Mouse (Mus musculus) midbrain, embryonic 14.5 days (tissue): ENCODE results near the gene Tmem88b. TPM values are rescaled to one million over a fixed set of nuclear protein-coding genes. Genes with fewer than 3 reads are reported as not detected.
"Not testable (repeated sequence)": the region's sequence is repeated elsewhere in the genome, so short reads cannot be mapped to it uniquely, and the experiment has no call there.

Experiments
- ATAC-seq: fragments of 200-750 bp; cut with Nextera tagmentation; 2 replicates; pipeline ENCODE4 v1.8.0; 2017; ENCODE audit warnings: moderate number of reproducible peaks, moderate library complexity; ENCODE audit not compliant: low FRiP score, low TSS enrichment
- DNase-seq: peaks from one replicate; pipeline ENCODE4 v3.0.0-alpha.2; 2015
- H3K27ac ChIP-seq: fragments of 300-500 bp; sonication (generic); replicated peaks from 2 replicates; pipeline ENCODE4 v1.5.1; 2014; ENCODE audit warnings: mild to moderate bottlenecking, low read depth, low read length, moderate library complexity
- H3K27me3 ChIP-seq: fragments of 300-500 bp; sonication (generic); 2 replicates; pipeline ENCODE4 v1.6.1; 2014; ENCODE audit warnings: low read length, control low read depth, mixed read lengths; ENCODE audit not compliant: control insufficient read depth, insufficient read depth
- H3K36me3 ChIP-seq: fragments of 300-500 bp; sonication (generic); 2 replicates; pipeline ENCODE4 v1.6.1; 2014; ENCODE audit warnings: low read length, control low read depth; ENCODE audit not compliant: control insufficient read depth, insufficient read depth
- H3K4me1 ChIP-seq: fragments of 300-500 bp; sonication (generic); 2 replicates; pipeline ENCODE4 v1.6.1; 2014; ENCODE audit warnings: mild to moderate bottlenecking, antibody characterized with exemption, low read length, control low read depth; ENCODE audit not compliant: control insufficient read depth, insufficient read depth
- H3K4me2 ChIP-seq: fragments of 300-500 bp; sonication (generic); 2 replicates; pipeline ENCODE4 v1.6.1; 2014; ENCODE audit warnings: mild to moderate bottlenecking, low read length, moderate library complexity
- H3K4me3 ChIP-seq: fragments of 300-500 bp; sonication (generic); replicated peaks from 2 replicates; pipeline ENCODE4 v1.5.1; 2014; ENCODE audit warnings: low read depth, low read length
- H3K9ac ChIP-seq: fragments of 300-500 bp; sonication (generic); replicated peaks from 2 replicates; pipeline ENCODE4 v1.6.1; 2014; ENCODE audit warnings: mild to moderate bottlenecking, low read length, moderate library complexity
- H3K9me3 ChIP-seq: fragments of 300-500 bp; sonication (generic); 2 replicates; pipeline ENCODE4 v1.6.1; 2016; ENCODE audit warnings: low read length, control low read depth, mixed read lengths; ENCODE audit not compliant: control insufficient read depth
- WGBS: fragments of 180-500 bp; shearing (Covaris S2); extraction: QIAGEN DNeasy Blood & Tissue Kit; methylation state at CpG from one replicate; pipeline ENCODE4 v1.1.7; 2014; 5-methylcytosine and 5-hydroxymethylcytosine counted together
- polyA plus RNA-seq: library from polyadenylated mRNA; unstranded; fragments of >200 nt; fragmentation: Nextera tagmentation; extraction: Ambion mirVana; gene quantifications from 2 replicates; pipeline ENCODE4 v1.2.1, GENCODE M21; 2014

Tmem88b gene
- polyA plus RNA-seq, 1 experiment from 2014 or later, result 0.51 TPM

- peaks cover 86% of the 10 kb centered on the region for H3K36me3 ChIP-seq
- 95% methylated on average over 10 of the region's 10 CpGs for WGBS
- H3K9ac ChIP-seq, ATAC-seq, H3K27ac ChIP-seq, DNase-seq, H3K9me3 ChIP-seq, H3K4me2 ChIP-seq, H3K27me3 ChIP-seq, H3K4me3 ChIP-seq: not testable (repeated sequence)
- peaks cover 10% of the 10 kb centered on the region for H3K4me1 ChIP-seq
Measured at GRCm38 (mm10) chr4:155740681-155741080, 45.0 kb downstream of the Tmem88b start.

GRCm38 (mm10) chr4:155739741-155740636, 45.7 kb downstream of the Tmem88b start:
- no peaks in the 10 kb centered on the region for H3K27me3 ChIP-seq
- no peak overlapping the region for H3K4me2 ChIP-seq
- no peak for DNase-seq
- no peaks in the 10 kb centered on the region for H3K9me3 ChIP-seq
- no peak overlapping the region for H3K9ac ChIP-seq
- peaks cover 80% of the 10 kb centered on the region for H3K36me3 ChIP-seq
- H3K27ac ChIP-seq, result no peak overlapping the region
- WGBS, result 86% methylated on average over 37 of the region's 37 CpGs
- no peak for ATAC-seq
- peaks cover 12% of the 10 kb centered on the region for H3K4me1 ChIP-seq
- H3K4me3 ChIP-seq, result no peak overlapping the region

- peaks cover 71% of the 10 kb centered on the region for H3K36me3 ChIP-seq
- WGBS, result 77% methylated on average over 6 of the region's 6 CpGs
Measured at GRCm38 (mm10) chr4:155739152-155739551, 46.5 kb downstream of the Tmem88b start.

GRCm38 (mm10) chr4:155738262-155738661, 47.4 kb downstream of the Tmem88b start:
- no peak overlapping the region for H3K9ac ChIP-seq
- no peak overlapping the region for H3K27ac ChIP-seq

More at GRCm38 (mm10) chr4:155739152-155739551, 46.5 kb downstream of the Tmem88b start:
- H3K9me3 ChIP-seq, result no peaks in the 10 kb centered on the region
- no peak overlapping the region for H3K4me2 ChIP-seq
- ATAC-seq (no peak), DNase-seq (no peak)
- no peak overlapping the region for H3K4me3 ChIP-seq
- no peak overlapping the region for H3K27ac ChIP-seq
- peaks cover 12% of the 10 kb centered on the region for H3K4me1 ChIP-seq
- no peak overlapping the region for H3K9ac ChIP-seq
- H3K27me3 ChIP-seq, result no peaks in the 10 kb centered on the region

GRCm38 (mm10) chr4:155736421-155736820, 49.3 kb downstream of the Tmem88b start:
- DNase-seq, result no peak
- Histone ChIP-seq H3K4me1 (peaks cover 18% of the 10 kb centered on the region), H3K9ac (no peak overlapping the region), H3K36me3 (peaks cover 56% of the 10 kb centered on the region), H3K27ac (no peak overlapping the region), H3K4me2 (peak overlapping the region; percentile 91), H3K4me3 (0 out of 2 replicates have a peak overlapping the region, but pooled peaks have one; percentile 75), H3K9me3 (no peaks in the 10 kb centered on the region), H3K27me3 (no peaks in the 10 kb centered on the region)
- ATAC-seq, result no peak
- WGBS, result 92% methylated on average over 5 of the region's 5 CpGs

More at GRCm38 (mm10) chr4:155738262-155738661, 47.4 kb downstream of the Tmem88b start:
- no peaks in the 10 kb centered on the region for H3K9me3 ChIP-seq
- H3K4me3 ChIP-seq, result no peak overlapping the region
- WGBS, result 74% methylated on average over 8 of the region's 8 CpGs
- no peaks in the 10 kb centered on the region for H3K27me3 ChIP-seq
- DNase-seq, result no peak
- no peak overlapping the region for H3K4me2 ChIP-seq
- H3K4me1 ChIP-seq, result peaks cover 18% of the 10 kb centered on the region
- H3K36me3 ChIP-seq, result peaks cover 65% of the 10 kb centered on the region
- ATAC-seq, result no peak

- WGBS, result 68% methylated on average over 5 of the region's 5 CpGs
- Histone ChIP-seq H3K27ac (peak overlapping the region; percentile 97), H3K4me1 (peaks cover 18% of the 10 kb centered on the region), H3K9ac (peak overlapping the region; percentile 91), H3K27me3 (no peaks in the 10 kb centered on the region), H3K9me3 (no peaks in the 10 kb centered on the region), H3K36me3 (peaks cover 54% of the 10 kb centered on the region), H3K4me3 (peak overlapping the region; percentile 75), H3K4me2 (peak overlapping the region; percentile 91)
- ATAC-seq, result no peak
- DNase-seq, result peak; percentile 6
Measured at GRCm38 (mm10) chr4:155735788-155736187, 49.9 kb downstream of the Tmem88b start.

GRCm38 (mm10) chr4:155734951-155735702, 50.5 kb downstream of the Tmem88b start:
- Histone ChIP-seq H3K9ac (peak overlapping the region; percentile 91), H3K4me1 (peaks cover 18% of the 10 kb centered on the region), H3K36me3 (peaks cover 47% of the 10 kb centered on the region), H3K9me3 (no peaks in the 10 kb centered on the region), H3K27me3 (no peaks in the 10 kb centered on the region), H3K4me3 (peak overlapping the region; percentile 75), H3K4me2 (peak overlapping the region; percentile 91), H3K27ac (peak overlapping the region; percentile 97)
- DNase-seq (peak; percentile 76), ATAC-seq (peak; percentile 78)
- WGBS, result 2% methylated on average over 60 of the region's 79 CpGs

- Histone ChIP-seq H3K27me3 (no peaks in the 10 kb centered on the region), H3K4me1 (peaks cover 18% of the 10 kb centered on the region), H3K9me3 (no peaks in the 10 kb centered on the region), H3K4me2 (peak within 1 kb of the TSS; percentile 91), H3K36me3 (peaks cover 41% of the 10 kb centered on the region), H3K27ac (peak within 1 kb of the TSS; percentile 97), H3K9ac (peak within 1 kb of the TSS; percentile 91), H3K4me3 (peak within 1 kb of the TSS; percentile 75)
- peak; percentile 88 for ATAC-seq
- peak; percentile 93 for DNase-seq
- under 1% methylated on average over 27 of the region's 35 CpGs for WGBS
Measured at GRCm38 (mm10) chr4:155734350-155734941, 51.2 kb downstream of the Tmem88b start, which contains the start of gene Tmem240. TSS of gene Tmem240 (plus strand) at chr4:155734800.
